Mouse (Mus musculus) cerebellum, postnatal 36 days (tissue): ENCODE data around the gene Sec24a.
A peak's percentile ranks its signal among the peaks of the same experiment; 100 is the strongest.
"Not testable (repeated sequence)": the region's sequence is repeated elsewhere in the genome, so short reads cannot be mapped to it uniquely, and the experiment has no call there.

Source experiments
- DNase-seq, 2 experiments: peaks; one replicate each; pipeline ENCODE4 v3.0.0; 2021 to 2022; ENCODE audit warnings: mixed read lengths in 2 of 2

The Sec24a gene

GRCm38 (mm10) chr11:51681324-51681975, 82.0 kb downstream of the Sec24a start:
- DNase-seq, result peak; percentile 86 to 90

GRCm38 (mm10) chr11:51679466-51679865, 84.0 kb downstream of the Sec24a start:
- DNase-seq, result no peak

GRCm38 (mm10) chr11:51677737-51678418, 85.6 kb downstream of the Sec24a start:
- DNase-seq, result no peak

GRCm38 (mm10) chr11:51675386-51675785, 88.0 kb downstream of the Sec24a start:
- no peak for DNase-seq

GRCm38 (mm10) chr11:51673291-51673690, 90.1 kb downstream of the Sec24a start:
- no peak for DNase-seq

- no peak for DNase-seq
Measured at GRCm38 (mm10) chr11:51671376-51671775, 92.1 kb downstream of the Sec24a start.

GRCm38 (mm10) chr11:51670846-51671245, 92.6 kb downstream of the Sec24a start:
- DNase-seq, result no peak

GRCm38 (mm10) chr11:51664747-51665146, 98.7 kb downstream of the Sec24a start:
- not testable (repeated sequence) for DNase-seq

- no peak for DNase-seq
Measured at GRCm38 (mm10) chr11:51662632-51663031, 100.8 kb downstream of the Sec24a start.

GRCm38 (mm10) chr11:51661867-51662365, 101.5 kb downstream of the Sec24a start:
- no peak for DNase-seq

- DNase-seq, result no peak
Measured at GRCm38 (mm10) chr11:51658705-51659104, 104.7 kb downstream of the Sec24a start.

GRCm38 (mm10) chr11:51658291-51658690, 105.1 kb downstream of the Sec24a start:
- no peak for DNase-seq

GRCm38 (mm10) chr11:51656798-51657521, 106.5 kb downstream of the Sec24a start:
- no peak for DNase-seq

- no peak for DNase-seq
Measured at GRCm38 (mm10) chr11:51654891-51655290, 108.5 kb downstream of the Sec24a start.

- DNase-seq, result no peak
Measured at GRCm38 (mm10) chr11:51653736-51654135, 109.7 kb downstream of the Sec24a start.

GRCm38 (mm10) chr11:51652889-51653418, 110.5 kb downstream of the Sec24a start:
- DNase-seq, result no peak

- DNase-seq, result peak in 1 of 2 experiments; percentile 34
Measured at GRCm38 (mm10) chr11:51650691-51651515, 112.5 kb downstream of the Sec24a start, which contains the start of the genes N4bp3 and D930048N14Rik. Gene N4bp3, minus strand, starts transcription at chr11:51650842. Gene D930048N14Rik, plus strand, starts transcription at chr11:51650954.

GRCm38 (mm10) chr11:51650261-51650660, 113.2 kb downstream of the Sec24a start:
- DNase-seq, result no peak

- no peak for DNase-seq
Measured at GRCm38 (mm10) chr11:51649889-51650199, 113.6 kb downstream of the Sec24a start.

- no peak for DNase-seq
Measured at GRCm38 (mm10) chr11:51649111-51649888, 114.1 kb downstream of the Sec24a start.

- no peak for DNase-seq
Measured at GRCm38 (mm10) chr11:51648566-51648965, 114.9 kb downstream of the Sec24a start.
